Mouse (Mus musculus) liver, postnatal 0 days (tissue): ENCODE results near the gene Fto.

Experiments
- CTCF ChIP-seq: sonication (generic); IDR thresholded peaks from 2 replicates; pipeline ENCODE4 v1.5.1; 2016; ENCODE audit warnings: antibody characterized with exemption, low read depth
- EP300 ChIP-seq: IDR thresholded peaks from 2 replicates; pipeline ENCODE4 v1.6.1; 2016; ENCODE audit warnings: antibody characterized with exemption, low read depth, mild to moderate bottlenecking

DNA sequence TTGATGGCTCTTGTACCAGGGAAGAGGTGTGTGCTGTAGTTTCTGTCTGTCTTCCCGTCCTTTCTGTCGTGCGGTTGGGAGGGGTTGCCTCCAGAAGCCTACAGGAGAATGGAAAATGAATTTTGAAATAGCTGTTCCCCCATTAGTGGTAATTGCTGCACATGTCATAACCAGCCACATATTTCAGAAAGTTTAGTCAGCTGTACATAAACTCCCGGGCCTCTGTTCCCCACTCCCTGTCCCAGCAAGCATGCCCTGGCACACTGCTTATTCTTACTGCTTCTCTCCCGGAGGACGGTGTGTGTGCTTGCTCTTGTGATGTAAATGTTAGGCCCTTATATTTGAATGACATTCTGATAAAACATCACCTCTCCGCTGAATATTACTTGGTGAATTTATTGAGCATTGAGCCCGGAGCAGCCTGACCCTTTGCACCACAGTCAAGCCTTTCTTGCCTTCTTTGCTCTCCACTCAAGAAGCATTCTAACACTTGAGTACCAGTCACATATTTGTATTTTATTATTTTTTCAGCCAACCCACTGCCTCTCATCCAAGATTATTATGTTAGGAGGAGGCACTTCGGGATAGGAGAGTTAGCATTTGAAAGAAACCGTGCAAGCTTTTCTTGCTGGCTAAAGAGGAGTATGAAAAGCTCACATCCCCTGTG, 175.6 kb downstream of the Fto start:
- TF ChIP-seq CTCF = no peak
- TF ChIP-seq EP300 = no peak
